Mouse (Mus musculus) megakaryocyte, embryonic 14.5 days (primary cell): ENCODE measurements around the gene Sun5. TPM values are rescaled to one million over a fixed set of nuclear protein-coding genes. Genes with fewer than 3 reads are reported as not detected.

Source experiments
- H3K27me3 ChIP-seq: replicated peaks from 2 replicates; pipeline ENCODE3; 2012; ENCODE audit warnings: inconsistent platforms
- H3K36me3 ChIP-seq: replicated peaks from 2 replicates; pipeline ENCODE3; 2012; ENCODE audit warnings: low read length, inconsistent platforms, mixed read lengths
- H3K4me1 ChIP-seq: 2 replicates; pipeline ENCODE4 v1.6.1; 2012; ENCODE audit warnings: inconsistent platforms
- H3K4me3 ChIP-seq: replicated peaks from 2 replicates; pipeline ENCODE3; 2012; ENCODE audit warnings: moderate library complexity, mild to moderate bottlenecking, inconsistent platforms
- H3K9me3 ChIP-seq: 2 replicates; pipeline ENCODE4 v1.6.1; 2012; ENCODE audit warnings: inconsistent platforms
- FLI1 ChIP-seq: IDR thresholded peaks from 2 replicates; pipeline ENCODE4 v1.6.1; 2012; ENCODE audit warnings: low read length, inconsistent platforms, mixed read lengths
- GATA1 ChIP-seq: IDR thresholded peaks from 3 replicates; pipeline ENCODE4 v1.6.1; 2012; ENCODE audit warnings: mixed read lengths, low read length, inconsistent platforms, borderline replicate concordance
- polyA plus RNA-seq: library from polyadenylated mRNA; stranded (reverse); fragments of >175 nt; gene quantifications from 2 replicates; pipeline ENCODE4 v1.2.3, GENCODE M21; 2012; ENCODE audit warnings: low replicate concordance; ENCODE audit not compliant: insufficient read depth

Gene Sun5
- polyA plus RNA-seq, result not detected in 2 replicates

GRCm38 (mm10) chr2:153870984-153871383 lies at the start of gene Sun5:
Sun5 (minus strand) TSS chr2:153871084.
- H3K36me3 ChIP-seq, result no peaks in the 10 kb centered on the region
- no peaks in the 10 kb centered on the region for H3K9me3 ChIP-seq
- TF ChIP-seq GATA1 (no peak), FLI1 (no peak)
- peaks cover 28% of the 10 kb centered on the region for H3K27me3 ChIP-seq
- no peak within 1 kb of the TSS for H3K4me3 ChIP-seq
- no peaks in the 10 kb centered on the region for H3K4me1 ChIP-seq

- Histone ChIP-seq H3K4me3 (no peak within 1 kb of the TSS), H3K4me1 (no peaks in the 10 kb centered on the region), H3K36me3 (no peaks in the 10 kb centered on the region), H3K27me3 (peaks cover 77% of the 10 kb centered on the region), H3K9me3 (no peaks in the 10 kb centered on the region)
- TF ChIP-seq FLI1 (no peak), GATA1 (no peak)
These were observed 47.0 kb upstream of the Sun5 start, which contains the start of gene Bpifb3 for GRCm38 (mm10) chr2:153917930-153918329. Bpifb3 (plus strand) TSS chr2:153918230.

- H3K4me3 ChIP-seq, result no peak overlapping the region
- no peaks in the 10 kb centered on the region for H3K36me3 ChIP-seq
- peaks cover 72% of the 10 kb centered on the region for H3K27me3 ChIP-seq
- H3K4me1 ChIP-seq, result no peaks in the 10 kb centered on the region
- no peaks in the 10 kb centered on the region for H3K9me3 ChIP-seq
- TF ChIP-seq FLI1 (no peak), GATA1 (no peak)
These were observed 43.3 kb upstream of the Sun5 start for GRCm38 (mm10) chr2:153914151-153914550.

GRCm38 (mm10) chr2:153906626-153907025 lies 35.7 kb upstream of the Sun5 start:
- Histone ChIP-seq H3K27me3 (peaks cover 76% of the 10 kb centered on the region), H3K9me3 (no peaks in the 10 kb centered on the region), H3K36me3 (no peaks in the 10 kb centered on the region), H3K4me3 (no peak overlapping the region), H3K4me1 (no peaks in the 10 kb centered on the region)
- TF ChIP-seq FLI1, result no peak
- TF ChIP-seq GATA1, result no peak

GRCm38 (mm10) chr2:153902726-153903125 lies 31.8 kb upstream of the Sun5 start:
- no peak for TF ChIP-seq FLI1
- TF ChIP-seq GATA1, result no peak
- Histone ChIP-seq H3K9me3 (no peaks in the 10 kb centered on the region), H3K4me1 (no peaks in the 10 kb centered on the region), H3K36me3 (no peaks in the 10 kb centered on the region), H3K27me3 (peaks cover 72% of the 10 kb centered on the region), H3K4me3 (no peak overlapping the region)

- no peaks in the 10 kb centered on the region for H3K4me1 ChIP-seq
- H3K27me3 ChIP-seq, result peaks cover 69% of the 10 kb centered on the region
- no peaks in the 10 kb centered on the region for H3K36me3 ChIP-seq
- no peak for TF ChIP-seq FLI1
- no peak for TF ChIP-seq GATA1
- no peak within 1 kb of the TSS for H3K4me3 ChIP-seq
- H3K9me3 ChIP-seq, result no peaks in the 10 kb centered on the region
These were observed 29.2 kb upstream of the Sun5 start, which contains the start of gene Bpifb6 for GRCm38 (mm10) chr2:153900088-153900487. Bpifb6 (plus strand) TSS chr2:153900388.

GRCm38 (mm10) chr2:153899111-153899510 lies 28.2 kb upstream of the Sun5 start:
- no peak overlapping the region for H3K4me3 ChIP-seq
- H3K27me3 ChIP-seq, result peaks cover 65% of the 10 kb centered on the region
- TF ChIP-seq GATA1 (no peak), FLI1 (no peak)
- no peaks in the 10 kb centered on the region for H3K36me3 ChIP-seq
- no peaks in the 10 kb centered on the region for H3K4me1 ChIP-seq
- H3K9me3 ChIP-seq, result no peaks in the 10 kb centered on the region

- Histone ChIP-seq H3K27me3 (peaks cover 30% of the 10 kb centered on the region), H3K4me1 (no peaks in the 10 kb centered on the region)
- no peak for TF ChIP-seq FLI1
- no peak for TF ChIP-seq GATA1
These were observed 3.9 kb upstream of the Sun5 start, which contains the start of gene Bpifb2 for GRCm38 (mm10) chr2:153874745-153875144. Bpifb2 (plus strand) TSS chr2:153875045.

GRCm38 (mm10) chr2:153861960-153862359 lies 8.9 kb downstream of the Sun5 start:
- no peak for TF ChIP-seq GATA1
- TF ChIP-seq FLI1, result no peak
- H3K9me3 ChIP-seq, result 0 out of 2 replicates have a peak, but pooled peaks cover under 1% of the 10 kb centered on the region
- peaks cover 38% of the 10 kb centered on the region for H3K27me3 ChIP-seq
- no peaks in the 10 kb centered on the region for H3K36me3 ChIP-seq
- no peak overlapping the region for H3K4me3 ChIP-seq
- no peaks in the 10 kb centered on the region for H3K4me1 ChIP-seq

More at GRCm38 (mm10) chr2:153874745-153875144, 3.9 kb upstream of the Sun5 start, which contains the start of gene Bpifb2:
- H3K9me3 ChIP-seq, result no peaks in the 10 kb centered on the region
- H3K36me3 ChIP-seq, result no peaks in the 10 kb centered on the region
- H3K4me3 ChIP-seq, result no peak within 1 kb of the TSS

- TF ChIP-seq GATA1 (no peak), FLI1 (no peak)
- 0 out of 2 replicates have a peak, but pooled peaks cover 2% of the 10 kb centered on the region for H3K9me3 ChIP-seq
- no peaks in the 10 kb centered on the region for H3K4me1 ChIP-seq
- no peak overlapping the region for H3K4me3 ChIP-seq
- H3K36me3 ChIP-seq, result no peaks in the 10 kb centered on the region
- H3K27me3 ChIP-seq, result peaks cover 47% of the 10 kb centered on the region
These were observed 10.2 kb downstream of the Sun5 start for GRCm38 (mm10) chr2:153860715-153861114.

- no peak overlapping the region for H3K4me3 ChIP-seq
- no peak for TF ChIP-seq GATA1
- TF ChIP-seq FLI1, result no peak
- H3K9me3 ChIP-seq, result 0 out of 2 replicates have a peak, but pooled peaks cover 2% of the 10 kb centered on the region
- H3K27me3 ChIP-seq, result peaks cover 51% of the 10 kb centered on the region
- H3K36me3 ChIP-seq, result no peaks in the 10 kb centered on the region
- no peaks in the 10 kb centered on the region for H3K4me1 ChIP-seq
These were observed 10.6 kb downstream of the Sun5 start for GRCm38 (mm10) chr2:153860315-153860714.
